ENCODE assay signal across 9 mouse cellular contexts in the genomic region with DNA sequence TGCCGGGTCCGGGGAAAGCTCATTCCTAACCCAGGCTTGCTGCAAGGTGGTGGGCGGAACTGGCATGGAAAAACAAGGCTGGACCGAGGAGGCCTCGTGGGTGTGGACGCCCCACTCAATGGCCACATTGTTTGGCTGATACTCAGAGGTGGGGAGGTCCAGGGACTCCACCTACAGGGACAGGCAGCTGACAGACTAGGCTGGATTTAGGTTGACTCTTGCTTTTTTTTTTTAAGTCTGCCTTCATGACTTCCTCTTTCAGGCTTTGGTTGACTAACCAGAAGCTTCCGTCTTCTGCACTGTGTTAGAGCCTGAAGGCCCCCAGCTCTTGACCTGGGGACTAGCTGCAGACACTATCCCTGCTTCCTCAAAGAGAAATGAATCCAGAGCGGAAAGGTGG. TPM values are rescaled to one million over a fixed set of nuclear protein-coding genes. Genes with fewer than 3 reads are reported as not detected.
A peak's percentile ranks its signal among the peaks of the same experiment; 100 is the strongest.
DNase-seq lines count a peak whose midpoint lies in the region; ATAC-seq and TF ChIP-seq lines count a peak whose summit lies in the region.
"Had no signal": no experiment of that assay in that cellular context is flagged by ENCODE, and none has a peak within 500 bp of the region (broad histone marks: within the 10 kb centered on the region; RNA-seq: fewer than 3 reads in every experiment).

No protein-coding gene starts in this region.

- TF ChIP-seq CTCF in lung, adult 2 months (IDR thresholded peaks at IDR 0.05; ENCODE audit: insufficient read depth, low read length) = no peak

- no peak for TF ChIP-seq POLR2A in lung, adult 2 months (IDR thresholded peaks at IDR 0.05; ENCODE audit: borderline replicate concordance, extremely low read depth, low read depth, low read length)

- peak; percentile 73 to 76 for DNase-seq in lung, adult 18-20 months
- no peak for DNase-seq in lung, adult 2 months
- DNase-seq in limb, embryonic 10.5 days (ENCODE audit: low spot score) = no peak
- no peak for DNase-seq in embryo, embryonic 9.5 days (ENCODE audit: extremely low spot score)
- no peak for DNase-seq in cerebellum, adult 18-20 months
- no peak for DNase-seq in ovary, postnatal 14 days (ENCODE audit: low spot score)

- no peaks in the 10 kb centered on the region for H3K36me3 ChIP-seq in limb, embryonic 10.5 days

- WGBS in lung, adult 2 months = 39% methylated on average over 8 of the region's 8 CpGs
- 78% methylated on average over 8 of the region's 8 CpGs for WGBS in limb, embryonic 10.5 days

- ATAC-seq in activated CD4-positive, CD25-positive, alpha-beta regulatory T cell, adult 4 months = peak; percentile 41
- ATAC-seq in neutrophil, adult 5-6 weeks (ENCODE audit: extremely low read depth, insufficient number of reproducible peaks, low FRiP score, poor library complexity, severe bottlenecking) = peak; percentile 77

- no peaks in the 10 kb centered on the region for H3K9me3 ChIP-seq in limb, embryonic 10.5 days (replicated peaks)

- no peaks in the 10 kb centered on the region for H3K27me3 ChIP-seq in limb, embryonic 10.5 days (ENCODE audit: low read depth, poor library complexity, severe bottlenecking)

- H3K4me1 ChIP-seq in lung, adult 2 months (ENCODE audit: control insufficient read depth, insufficient read depth, low read length) = peaks cover 15% of the 10 kb centered on the region
- H3K4me1 ChIP-seq in limb, embryonic 10.5 days = peaks cover 20% of the 10 kb centered on the region

- no peak overlapping the region for H3K4me3 ChIP-seq in lung, adult 2 months (replicated peaks; ENCODE audit: extremely low read depth, low read depth, low read length)
- H3K4me3 ChIP-seq in limb, embryonic 10.5 days = no peak overlapping the region

- peak overlapping the region; percentile 37; the same call in 1 of the 2 replicates for H3K27ac ChIP-seq in limb, embryonic 10.5 days
- H3K27ac ChIP-seq: liver, embryonic 14.5 days had no signal

RNA-seq across cellular contexts. Expression of gene Stk10, which starts 32.0 kb away (rescaled TPM):
- 19.4 and 22.8 TPM in 2 replicates for polyA plus RNA-seq in lung, adult 2 months (2012; rRNA removed)
- 100 to 1,000 TPM in 1 of 2 experiments, 10 to 100 TPM in 1; 66.9 to 116 TPM for polyA plus RNA-seq in activated CD4-positive, CD25-positive, alpha-beta regulatory T cell, adult 4 months (2017; shearing (Covaris generic))
- polyA plus RNA-seq in limb, embryonic 10.5 days (2016; fragmentation: Nextera tagmentation; extraction: Ambion mirVana) = 2.2 and 2.8 TPM in 2 replicates
- total RNA-seq in neutrophil, adult 5-6 weeks (2017) = 193 and 200 TPM in 2 replicates

RNA-seq across cellular contexts. Expression of gene Efcab9, which starts 33.2 kb away (rescaled TPM):
- not detected in 2 replicates for polyA plus RNA-seq in lung, adult 2 months (2012; rRNA removed)
- 1 to 10 TPM; 1.1 to 1.2 TPM for polyA plus RNA-seq in activated CD4-positive, CD25-positive, alpha-beta regulatory T cell, adult 4 months (2017; shearing (Covaris generic))
- polyA plus RNA-seq in limb, embryonic 10.5 days (2016; fragmentation: Nextera tagmentation; extraction: Ambion mirVana) = 0.38 TPM in 1 of 2 replicates, not detected in the other
- total RNA-seq in neutrophil, adult 5-6 weeks (2017) = 4.5 and 4.9 TPM in 2 replicates

Comparison
In these comparisons a context has a peak if more than half of its experiments do, and no peak if none do; other contexts are left out.
1. DNase-seq: peak in lung, adult 18-20 months (2 of 2); none in lung, adult 2 months (single experiment), limb, embryonic 10.5 days (single experiment), embryo, embryonic 9.5 days (single experiment), cerebellum, adult 18-20 months (0 of 2) and ovary, postnatal 14 days (single experiment).